Mouse (Mus musculus) G1E (cell line): ENCODE measurements around the gene Ebf4. TPM values are rescaled to one million over a fixed set of nuclear protein-coding genes. Genes with fewer than 3 reads are reported as not detected.

Experiments used
- ATAC-seq: 2 replicates; pipeline ENCODE4 v1.8.0; 2016; ENCODE audit warnings: mild to moderate bottlenecking; ENCODE audit not compliant: insufficient number of reproducible peaks, poor library complexity, low FRiP score, severe bottlenecking; ENCODE audit errors: extremely low read depth
- DNase-seq: peaks from one replicate; pipeline ENCODE4 v3.0.0; 2012; ENCODE audit warnings: low spot score
- H3K27me3 ChIP-seq: 2 replicates; pipeline ENCODE4 v1.6.1; 2012; ENCODE audit warnings: mild to moderate bottlenecking, low read length, inconsistent platforms; ENCODE audit not compliant: insufficient read depth
- H3K36me3 ChIP-seq: replicated peaks from 2 replicates; pipeline ENCODE3; 2012; ENCODE audit warnings: mild to moderate bottlenecking, inconsistent platforms
- H3K4me1 ChIP-seq: 2 replicates; pipeline ENCODE4 v1.6.1; 2012; ENCODE audit warnings: low read depth, low read length, inconsistent platforms, mixed read lengths; ENCODE audit not compliant: insufficient read depth
- H3K4me3 ChIP-seq: 2 replicates; pipeline ENCODE4 v1.5.1; 2012; ENCODE audit warnings: low read depth, mild to moderate bottlenecking, inconsistent platforms, low read length, moderate library complexity, mixed read lengths
- H3K9me3 ChIP-seq: replicated peaks from 2 replicates; pipeline ENCODE4 v1.6.1; 2012; ENCODE audit warnings: inconsistent platforms
- CTCF ChIP-seq: IDR thresholded peaks from 2 replicates; pipeline ENCODE4 v1.5.1; 2012; ENCODE audit warnings: low read depth, low read length, inconsistent platforms, mixed read lengths
- GATA1 ChIP-seq: IDR thresholded peaks from 2 replicates; pipeline ENCODE4 v1.6.1; 2012; ENCODE audit warnings: borderline replicate concordance, low read length, inconsistent platforms, mixed read lengths
- GATA2 ChIP-seq: IDR thresholded peaks from 2 replicates; pipeline ENCODE4 v1.6.1; 2012; ENCODE audit warnings: low read depth, low read length, inconsistent platforms, borderline replicate concordance
- POLR2AphosphoS5 ChIP-seq: IDR thresholded peaks from 2 replicates; pipeline ENCODE4 v1.6.1; 2012; ENCODE audit warnings: low read depth, low read length, inconsistent platforms; ENCODE audit not compliant: insufficient replicate concordance
- TAL1 ChIP-seq: conservative IDR thresholded peaks from 2 replicates; pipeline ENCODE4 v1.6.1; 2012; ENCODE audit warnings: low read depth, low read length, inconsistent platforms, mixed read lengths
- polyA plus RNA-seq: library from polyadenylated mRNA; stranded (reverse); fragments of >175 nt; gene quantifications from 2 replicates; pipeline ENCODE4 v1.2.3, GENCODE M21; 2012
- total RNA-seq, 2 experiments: library from RNA; stranded (forward) in 1 of 2; stranded (reverse) in 1 of 2; fragments of 200-1000 nt in 1 of 2; fragments of >200 nt in 1 of 2; fragmentation: Nextera tagmentation in 1 of 2; gene quantifications; 2 replicates each; pipeline ENCODE4 v1.2.3; 2014 to 2017

The Ebf4 gene
- total and polyA plus RNA-seq, 3 experiments: 0.83 TPM; not detected in 2

DNA sequence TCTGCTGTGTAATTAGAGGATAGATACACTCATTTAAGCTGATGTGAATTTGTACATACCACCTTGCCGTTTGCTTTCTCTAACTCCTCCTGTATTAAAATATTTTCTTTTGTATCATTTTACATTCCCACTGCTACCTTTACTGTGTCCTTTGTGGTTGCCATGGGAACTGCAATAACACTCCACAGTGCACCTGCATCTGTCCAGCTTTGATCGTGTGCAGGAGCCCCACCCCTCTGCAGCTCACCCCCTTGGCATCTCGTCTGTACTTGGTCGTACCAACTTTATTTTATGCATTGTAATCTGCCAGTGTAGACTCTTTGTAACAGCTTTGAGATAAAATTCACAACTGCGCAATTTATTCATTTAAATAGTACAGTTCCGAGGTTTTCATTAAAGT lies 88.9 kb downstream of the Ebf4 start:
- DNase-seq: no peak
- ATAC-seq: no peak
- Histone ChIP-seq H3K4me1 (no peaks in the 10 kb centered on the region), H3K27me3 (peaks cover 21% of the 10 kb centered on the region), H3K36me3 (no peaks in the 10 kb centered on the region), H3K4me3 (no peak overlapping the region), H3K9me3 (no peaks in the 10 kb centered on the region)
- no peak for TF ChIP-seq GATA1
- no peak for TF ChIP-seq CTCF
- no peak for TF ChIP-seq TAL1
- TF ChIP-seq GATA2: no peak
- TF ChIP-seq POLR2AphosphoS5: no peak

GRCm38 (mm10) chr2:130386212-130386611 lies 91.2 kb downstream of the Ebf4 start:
- Histone ChIP-seq H3K27me3 (peaks cover 32% of the 10 kb centered on the region), H3K9me3 (no peaks in the 10 kb centered on the region)

DNA sequence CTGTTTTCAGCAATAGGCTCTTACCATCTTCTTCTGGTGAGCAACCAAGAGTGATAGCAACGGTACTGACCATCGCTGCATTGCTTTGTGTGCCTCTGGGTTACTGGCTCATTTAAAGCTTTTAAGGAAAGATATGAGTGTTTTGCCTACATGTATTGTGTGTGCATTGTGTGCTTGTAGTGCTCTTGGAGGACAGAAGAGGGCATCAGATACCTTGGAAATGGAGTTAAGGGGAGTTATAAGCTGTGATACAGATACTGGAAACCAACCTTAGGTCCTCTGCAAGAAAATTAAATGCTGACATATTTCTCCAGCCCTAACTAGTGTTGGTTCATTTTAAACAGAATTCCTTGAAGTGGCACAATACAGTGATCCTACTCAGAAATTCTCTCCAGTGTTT lies 93.8 kb downstream of the Ebf4 start:
- no peaks in the 10 kb centered on the region for H3K9me3 ChIP-seq
- TF ChIP-seq GATA2 (no peak), CTCF (no peak), GATA1 (no peak), TAL1 (no peak), POLR2AphosphoS5 (no peak)
- peaks cover 51% of the 10 kb centered on the region for H3K27me3 ChIP-seq
- no peak overlapping the region for H3K4me3 ChIP-seq
- DNase-seq: no peak
- H3K4me1 ChIP-seq: no peaks in the 10 kb centered on the region
- no peaks in the 10 kb centered on the region for H3K36me3 ChIP-seq
- no peak for ATAC-seq

More at GRCm38 (mm10) chr2:130386212-130386611, 91.2 kb downstream of the Ebf4 start:
- Histone ChIP-seq H3K4me1 (no peaks in the 10 kb centered on the region), H3K36me3 (no peaks in the 10 kb centered on the region), H3K4me3 (no peak overlapping the region)
- no peak for DNase-seq
- no peak for TF ChIP-seq CTCF
- TF ChIP-seq POLR2AphosphoS5: no peak
- TF ChIP-seq GATA2: no peak
- TF ChIP-seq TAL1: no peak
- TF ChIP-seq GATA1: no peak
- ATAC-seq: no peak

- DNase-seq (no peak), ATAC-seq (no peak)
- TF ChIP-seq CTCF: no peak
- no peak for TF ChIP-seq TAL1
- TF ChIP-seq GATA1: no peak
- TF ChIP-seq POLR2AphosphoS5: no peak
- no peak for TF ChIP-seq GATA2
- Histone ChIP-seq H3K27me3 (peaks cover 61% of the 10 kb centered on the region), H3K4me3 (no peak overlapping the region), H3K4me1 (no peaks in the 10 kb centered on the region), H3K9me3 (no peaks in the 10 kb centered on the region), H3K36me3 (no peaks in the 10 kb centered on the region)
Measured at GRCm38 (mm10) chr2:130390993-130391625, 96.1 kb downstream of the Ebf4 start.

- ATAC-seq: no peak
- Histone ChIP-seq H3K9me3 (no peaks in the 10 kb centered on the region), H3K36me3 (no peaks in the 10 kb centered on the region), H3K4me1 (no peaks in the 10 kb centered on the region), H3K4me3 (no peak overlapping the region), H3K27me3 (peaks cover 72% of the 10 kb centered on the region)
- TF ChIP-seq GATA1 (no peak), CTCF (no peak), TAL1 (no peak), GATA2 (no peak), POLR2AphosphoS5 (no peak)
- no peak for DNase-seq
Measured at GRCm38 (mm10) chr2:130392836-130393235, 97.9 kb downstream of the Ebf4 start.

GRCm38 (mm10) chr2:130395696-130396095 lies 100.7 kb downstream of the Ebf4 start:
- no peak for ATAC-seq
- TF ChIP-seq CTCF (no peak), TAL1 (no peak), POLR2AphosphoS5 (no peak), GATA1 (no peak), GATA2 (no peak)
- Histone ChIP-seq H3K4me3 (no peak overlapping the region), H3K36me3 (no peaks in the 10 kb centered on the region), H3K4me1 (no peaks in the 10 kb centered on the region), H3K9me3 (no peaks in the 10 kb centered on the region), H3K27me3 (peaks cover 65% of the 10 kb centered on the region)
- DNase-seq: no peak
